Mouse (Mus musculus): ENCODE measurements around the gene Lnx1. TPM values are rescaled to one million over a fixed set of nuclear protein-coding genes. Genes with fewer than 3 reads are reported as not detected.
A peak's percentile ranks its signal among the peaks of the same experiment; 100 is the strongest.

The Lnx1 gene
- polyA plus RNA-seq, 1 experiment from 2014 or later = 4.8 TPM

GRCm38 (mm10) chr5:74703741-74704459, 1.2 kb upstream of the Lnx1 start:
- Histone ChIP-seq H3K9me3 (ENCODE audit: low read depth, low read length) (no peaks in the 10 kb centered on the region), H3K4me1 (ENCODE audit: insufficient read depth) (no peaks in the 10 kb centered on the region), H3K9ac (no peak overlapping the region), H3K27ac (ENCODE audit: low read depth) (0 out of 2 replicates have a peak overlapping the region, but pooled peaks have one; percentile 5), H3K27me3 (ENCODE audit: insufficient read depth, low read length) (no peaks in the 10 kb centered on the region), H3K4me2 (peak overlapping the region; percentile 60), H3K4me3 (ENCODE audit: low read depth, low read length) (peak overlapping the region; percentile 32), H3K36me3 (ENCODE audit: insufficient read depth) (no peaks in the 10 kb centered on the region)
- TF ChIP-seq CTCF (IDR thresholded peaks at IDR 0.05; ENCODE audit: low read depth) = no peak
- WGBS = 10% methylated on average over 17 of the region's 17 CpGs
- ATAC-seq (ENCODE audit: insufficient read depth) = peak; percentile 86
- DNase-seq = peak; percentile 66

GRCm38 (mm10) chr5:74700918-74701317, 1.8 kb downstream of the Lnx1 start:
- no peak for DNase-seq
- Histone ChIP-seq H3K27me3 (ENCODE audit: insufficient read depth, low read length) (no peaks in the 10 kb centered on the region), H3K27ac (ENCODE audit: low read depth) (no peak overlapping the region), H3K4me3 (ENCODE audit: low read depth, low read length) (no peak overlapping the region), H3K4me2 (no peak overlapping the region; the same call in 1 of the 2 replicates), H3K4me1 (ENCODE audit: insufficient read depth) (no peaks in the 10 kb centered on the region), H3K9ac (no peak overlapping the region), H3K36me3 (ENCODE audit: insufficient read depth) (no peaks in the 10 kb centered on the region), H3K9me3 (ENCODE audit: low read depth, low read length) (no peaks in the 10 kb centered on the region)
- no peak for TF ChIP-seq CTCF (IDR thresholded peaks at IDR 0.05; ENCODE audit: low read depth)
- no peak for ATAC-seq (ENCODE audit: insufficient read depth)
- 66% methylated on average over 2 of the region's 2 CpGs for WGBS

DNA sequence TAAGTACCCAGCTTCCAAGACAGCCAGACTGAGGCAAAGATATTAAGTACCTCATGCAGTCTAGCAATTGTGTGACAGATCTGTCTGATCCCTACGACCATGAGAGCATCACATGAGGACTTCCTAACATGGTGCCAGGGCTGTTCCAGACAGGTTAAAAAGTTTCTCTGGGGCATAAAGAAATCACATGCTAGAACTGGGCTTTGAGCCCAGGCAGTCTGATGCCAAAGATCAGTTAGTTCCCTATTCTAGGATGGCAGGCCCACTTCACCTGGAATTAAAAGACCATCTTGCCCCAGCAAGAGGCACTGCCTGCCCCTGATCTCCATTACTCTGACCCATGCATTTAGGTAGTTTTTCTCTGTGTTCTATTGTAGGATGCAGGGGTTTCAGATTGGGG, 3.0 kb downstream of the Lnx1 start:
- 86% methylated on average over 1 of the region's 1 CpGs for WGBS
- ATAC-seq (ENCODE audit: insufficient read depth) (no peak), DNase-seq (no peak)
- Histone ChIP-seq H3K4me1 (ENCODE audit: insufficient read depth) (no peaks in the 10 kb centered on the region), H3K4me3 (ENCODE audit: low read depth, low read length) (no peak overlapping the region), H3K27me3 (ENCODE audit: insufficient read depth, low read length) (no peaks in the 10 kb centered on the region), H3K27ac (ENCODE audit: low read depth) (no peak overlapping the region), H3K36me3 (ENCODE audit: insufficient read depth) (no peaks in the 10 kb centered on the region), H3K9me3 (ENCODE audit: low read depth, low read length) (no peaks in the 10 kb centered on the region), H3K9ac (no peak overlapping the region), H3K4me2 (no peak overlapping the region)
- TF ChIP-seq CTCF (IDR thresholded peaks at IDR 0.05; ENCODE audit: low read depth) = no peak

DNA sequence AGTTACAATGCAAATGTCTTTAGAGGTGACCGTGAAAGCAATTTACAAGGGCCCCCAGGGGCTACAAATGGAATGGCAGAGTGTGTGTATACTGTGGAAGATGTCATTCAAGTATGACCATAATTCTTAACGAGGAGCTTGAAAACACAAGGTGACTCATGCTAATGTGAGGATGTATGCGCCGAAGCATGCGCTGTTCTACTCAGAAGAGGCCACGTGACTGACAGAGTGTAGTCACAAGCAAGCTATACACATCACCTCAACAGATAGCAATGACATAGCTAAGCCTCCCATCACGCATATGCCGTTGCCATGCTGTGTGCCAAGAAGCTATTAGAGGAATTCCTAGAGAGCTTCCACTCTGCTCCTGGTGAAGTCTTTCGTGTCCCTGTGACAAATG, 5.2 kb downstream of the Lnx1 start:
- Histone ChIP-seq H3K27me3 (ENCODE audit: insufficient read depth, low read length) (no peaks in the 10 kb centered on the region), H3K9me3 (ENCODE audit: low read depth, low read length) (no peaks in the 10 kb centered on the region), H3K4me1 (ENCODE audit: insufficient read depth) (0 out of 2 replicates have a peak, but pooled peaks cover under 1% of the 10 kb centered on the region), H3K36me3 (ENCODE audit: insufficient read depth) (no peaks in the 10 kb centered on the region), H3K27ac (ENCODE audit: low read depth) (no peak overlapping the region), H3K9ac (no peak overlapping the region), H3K4me2 (no peak overlapping the region), H3K4me3 (ENCODE audit: low read depth, low read length) (no peak overlapping the region)
- no peak for TF ChIP-seq CTCF (IDR thresholded peaks at IDR 0.05; ENCODE audit: low read depth)
- ATAC-seq (ENCODE audit: insufficient read depth) = no peak
- no peak for DNase-seq
- WGBS = 85% methylated on average over 9 of the region's 9 CpGs

DNA sequence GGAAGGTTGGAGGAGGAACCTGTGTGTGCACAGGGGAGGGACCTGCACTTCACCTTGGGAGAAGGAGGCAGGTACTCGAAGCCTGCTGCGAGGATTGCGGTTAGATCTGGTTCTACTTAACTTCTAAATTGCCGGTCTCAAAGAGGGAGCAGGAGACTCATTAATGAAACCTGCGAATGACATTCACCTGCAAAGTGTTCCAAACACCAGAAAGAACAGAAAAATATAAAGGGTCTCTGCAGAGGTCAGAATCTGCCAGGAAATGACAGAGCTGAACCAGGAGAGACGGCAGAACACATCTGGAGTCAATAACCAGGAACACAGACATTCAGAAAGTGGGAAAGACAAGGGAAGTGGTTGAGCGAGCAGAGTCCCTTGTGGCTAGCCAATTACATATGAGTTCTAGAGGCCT, 8.3 kb downstream of the Lnx1 start:
- Histone ChIP-seq H3K27me3 (ENCODE audit: insufficient read depth, low read length) (no peaks in the 10 kb centered on the region), H3K9ac (no peak overlapping the region), H3K4me1 (ENCODE audit: insufficient read depth) (peaks cover 5% of the 10 kb centered on the region; the same call in 1 of the 2 replicates), H3K4me2 (no peak overlapping the region), H3K36me3 (ENCODE audit: insufficient read depth) (no peaks in the 10 kb centered on the region), H3K27ac (ENCODE audit: low read depth) (no peak overlapping the region), H3K4me3 (ENCODE audit: low read depth, low read length) (no peak overlapping the region), H3K9me3 (ENCODE audit: low read depth, low read length) (no peaks in the 10 kb centered on the region)
- WGBS = 44% methylated on average over 7 of the region's 7 CpGs
- DNase-seq (peak; percentile 41), ATAC-seq (ENCODE audit: insufficient read depth) (peak; percentile 44; the same call in 1 of the 2 replicates)
- TF ChIP-seq CTCF (IDR thresholded peaks at IDR 0.05; ENCODE audit: low read depth) = no peak

- DNase-seq (no peak), ATAC-seq (ENCODE audit: insufficient read depth) (no peak)
- peak overlapping the region; percentile 30; the same call in 1 of the 2 replicates for H3K27ac ChIP-seq (ENCODE audit: low read depth)
- H3K4me1 ChIP-seq (ENCODE audit: insufficient read depth) = peaks cover 8% of the 10 kb centered on the region; the same call in 1 of the 2 replicates
- WGBS = 49% methylated on average over 2 of the region's 2 CpGs
- no peaks in the 10 kb centered on the region for H3K27me3 ChIP-seq (ENCODE audit: insufficient read depth, low read length)
- no peak for TF ChIP-seq CTCF (IDR thresholded peaks at IDR 0.05; ENCODE audit: low read depth)
- H3K4me2 ChIP-seq = no peak overlapping the region
- no peaks in the 10 kb centered on the region for H3K36me3 ChIP-seq (ENCODE audit: insufficient read depth)
- no peaks in the 10 kb centered on the region for H3K9me3 ChIP-seq (ENCODE audit: low read depth, low read length)
- H3K4me3 ChIP-seq (ENCODE audit: low read depth, low read length) = no peak overlapping the region
- no peak overlapping the region for H3K9ac ChIP-seq
These were observed 8.9 kb downstream of the Lnx1 start for GRCm38 (mm10) chr5:74693836-74694235.

DNA sequence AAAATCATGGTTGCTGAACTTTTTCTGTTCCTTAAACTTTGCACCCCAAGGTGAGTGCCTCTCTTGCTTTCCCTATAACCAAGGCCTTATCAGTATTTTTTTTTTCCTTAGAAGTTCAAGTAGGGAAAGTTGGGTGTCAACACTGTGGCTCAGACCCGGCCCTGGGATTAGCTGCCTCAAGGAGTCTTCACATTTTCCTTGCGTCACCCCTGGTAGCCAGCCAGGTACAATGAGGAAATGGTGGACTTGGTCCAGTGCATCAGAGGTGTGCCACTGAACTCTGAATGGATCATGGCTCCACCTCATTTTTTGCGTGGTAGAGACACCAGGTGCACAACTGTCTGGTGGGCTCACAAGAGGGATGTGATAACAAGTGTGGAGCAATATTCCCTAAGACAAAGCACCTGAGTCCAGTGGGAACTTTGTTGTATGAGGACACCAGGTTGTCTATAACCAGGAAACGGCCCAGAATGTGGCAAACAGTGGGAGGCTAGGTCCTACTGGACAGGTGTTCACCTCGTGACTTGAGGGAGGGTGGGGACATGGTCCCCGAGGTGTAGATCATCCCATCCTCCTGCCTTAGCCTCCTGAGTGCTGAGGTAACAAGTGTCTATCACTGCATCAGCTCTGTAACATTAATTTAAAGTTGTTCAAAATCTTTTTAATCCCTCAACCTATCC, 10.2 kb downstream of the Lnx1 start:
- no peaks in the 10 kb centered on the region for H3K27me3 ChIP-seq (ENCODE audit: insufficient read depth, low read length)
- peaks cover 17% of the 10 kb centered on the region; the same call in 1 of the 2 replicates for H3K4me1 ChIP-seq (ENCODE audit: insufficient read depth)
- H3K36me3 ChIP-seq (ENCODE audit: insufficient read depth) = no peaks in the 10 kb centered on the region
- no peak overlapping the region for H3K27ac ChIP-seq (ENCODE audit: low read depth)
- no peak overlapping the region for H3K9ac ChIP-seq
- no peak for TF ChIP-seq CTCF (IDR thresholded peaks at IDR 0.05; ENCODE audit: low read depth)
- ATAC-seq (ENCODE audit: insufficient read depth) (no peak), DNase-seq (no peak)
- H3K4me2 ChIP-seq = no peak overlapping the region
- WGBS = 73% methylated on average over 6 of the region's 6 CpGs
- no peaks in the 10 kb centered on the region for H3K9me3 ChIP-seq (ENCODE audit: low read depth, low read length)
- no peak overlapping the region for H3K4me3 ChIP-seq (ENCODE audit: low read depth, low read length)

Data from lung, embryonic 14.5 days (tissue).